Mouse (Mus musculus): ENCODE results near the gene Mnd1. TPM values are rescaled to one million over a fixed set of nuclear protein-coding genes. Genes with fewer than 3 reads are reported as not detected.

Mnd1 gene
- polyA plus RNA-seq (2017; shearing (Covaris generic)) = under 1 TPM; 0.18 to 0.98 TPM

DNA sequence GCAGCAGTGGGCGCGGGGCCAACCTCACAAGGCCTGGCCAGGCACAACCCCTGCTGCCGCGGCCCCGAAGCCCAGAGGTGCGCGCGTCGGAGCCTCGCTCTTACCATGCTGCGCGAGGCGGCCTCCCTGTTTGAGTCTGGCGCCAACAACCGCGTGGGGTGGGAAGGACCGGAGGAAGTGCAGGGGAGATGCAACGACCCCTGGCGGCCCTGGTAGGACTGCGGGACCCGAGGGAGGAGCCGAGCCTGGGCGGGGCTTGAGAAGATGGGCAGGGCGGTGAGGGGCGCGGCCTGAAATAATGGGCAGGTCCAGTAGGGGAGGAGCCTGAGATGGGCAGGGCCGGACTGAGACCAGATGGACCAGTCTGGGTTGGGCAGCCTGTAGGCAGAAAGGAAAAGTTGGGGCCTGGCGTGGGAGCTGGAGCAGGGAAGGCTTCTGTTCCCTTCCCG is at the start of gene Mnd1:
Mnd1 (minus strand) TSS at position 229 of the 449 bp plus-strand sequence.

DNA sequence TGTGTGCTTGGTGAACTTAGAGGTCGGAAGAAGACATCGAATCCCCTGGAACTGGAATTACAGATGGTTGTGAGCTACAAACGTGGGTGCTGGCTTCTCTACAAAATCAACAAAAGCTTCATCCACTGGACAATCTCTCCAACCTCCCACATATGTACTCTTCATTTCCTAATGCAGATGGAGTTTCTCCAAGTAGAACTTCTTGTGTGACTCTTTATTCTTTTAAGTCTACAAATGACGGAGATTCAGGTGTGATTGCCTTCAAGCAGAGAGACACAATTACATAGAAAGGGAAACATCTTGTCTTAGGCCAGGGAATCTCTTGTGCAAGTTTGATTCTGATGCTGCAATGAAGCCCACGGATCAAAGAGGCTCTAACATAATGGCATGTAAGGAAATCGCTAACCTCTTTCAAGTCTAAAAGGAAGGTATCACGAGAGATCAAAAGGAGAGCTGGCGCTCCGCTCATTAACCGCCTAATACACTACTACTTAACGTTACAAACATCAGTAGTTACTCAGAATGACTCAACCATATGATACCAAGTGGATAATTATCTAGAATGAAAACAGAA is 18.1 kb upstream of the Mnd1 start, which contains the start of gene Gm6525:
Gm6525 (plus strand) TSS at position 524 of the 574 bp plus-strand sequence.

DNA sequence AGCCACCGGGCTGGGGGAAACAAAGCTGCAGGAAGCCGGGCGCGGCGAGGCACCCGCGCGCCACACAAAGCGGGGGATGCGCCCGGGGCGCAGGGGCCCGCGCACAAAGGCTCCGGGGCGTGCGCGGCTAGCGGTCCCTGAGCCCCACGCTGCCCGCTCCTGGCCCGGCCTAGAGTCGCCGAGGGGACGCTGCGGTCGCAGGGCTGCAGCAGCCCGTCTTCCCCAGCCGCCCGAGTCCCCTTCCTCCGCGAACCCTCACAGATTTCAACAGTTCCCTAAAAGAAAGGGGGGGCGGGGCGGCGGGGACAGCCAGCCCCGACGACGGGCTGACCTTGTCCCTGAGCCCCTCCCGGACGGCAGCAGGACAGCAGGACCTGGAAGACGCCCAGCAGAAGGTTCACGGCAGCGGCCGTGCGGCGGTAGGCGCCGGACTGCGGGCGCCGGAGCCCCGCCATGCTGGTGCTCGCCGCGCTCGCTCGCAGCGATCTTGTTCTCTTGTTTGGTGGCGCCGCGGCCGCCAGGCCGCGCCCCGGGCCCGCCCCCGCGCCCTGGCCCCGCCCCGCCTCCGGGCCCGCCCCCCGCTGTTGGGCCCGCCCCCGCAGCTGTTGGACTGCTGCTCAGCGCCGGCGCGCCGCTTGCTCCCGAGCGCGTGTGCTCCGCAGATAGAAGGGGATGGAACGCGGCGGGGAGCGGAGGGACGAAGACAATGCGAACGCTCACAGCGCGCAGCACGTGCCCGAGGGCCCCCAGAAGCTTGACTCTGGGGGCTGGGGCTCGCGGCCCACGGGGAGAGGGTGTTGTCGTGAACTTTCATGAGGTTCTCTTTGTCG is 115.7 kb downstream of the Mnd1 start, which contains the start of gene Tmem131l:
Tmem131l (minus strand) TSS at position 530 of the 830 bp plus-strand sequence.

Other genes with a start within 250 kb of the Mnd1 start
- gene Tmem131l, start 115.6 kb downstream of the Mnd1 start, polyA plus RNA-seq (2017; shearing (Covaris generic)) = 10 to 100 TPM; 54.4 to 63.7 TPM
- under 1 TPM; 0.28 to 0.31 TPM for gene Gm6525, start 18.3 kb upstream of the Mnd1 start, polyA plus RNA-seq (2017; shearing (Covaris generic))
- gene Trim2, start 151.1 kb upstream of the Mnd1 start, polyA plus RNA-seq (2017; shearing (Covaris generic)) = 1 to 10 TPM; 3.6 to 8.2 TPM

Measured in inflammation-experienced regulatory T-cells (primary cell).